Mouse (Mus musculus): Measurements from ENCODE around the gene Stk38l. TPM values are rescaled to one million over a fixed set of nuclear protein-coding genes. Genes with fewer than 3 reads are reported as not detected.
"Not testable (repeated sequence)": the region's sequence is repeated elsewhere in the genome, so short reads cannot be mapped to it uniquely, and the experiment has no call there.

Gene Stk38l
- polyA plus RNA-seq, 1 experiment = not detected

GRCm38 (mm10) chr6:146731031-146731430, 6.2 kb downstream of the Stk38l start:
- TF ChIP-seq CTCF (IDR thresholded peaks at IDR 0.05; ENCODE audit: insufficient read depth, low read depth, low read length) (no peak), POLR2A (IDR thresholded peaks at IDR 0.05; ENCODE audit: insufficient read depth, low read depth, low read length) (no peak)
- WGBS = 63% methylated on average over 1 of the region's 1 CpGs
- Histone ChIP-seq H3K4me1 (ENCODE audit: control insufficient read depth, insufficient read depth, low read length) (peaks cover 8% of the 10 kb centered on the region), H3K4me3 (ENCODE audit: insufficient read depth, low read depth, low read length) (no peak overlapping the region), H3K27ac (ENCODE audit: insufficient read depth, low read depth, low read length) (no peak overlapping the region)

- TF ChIP-seq CTCF (IDR thresholded peaks at IDR 0.05; ENCODE audit: insufficient read depth, low read depth, low read length) = no peak
- TF ChIP-seq POLR2A (IDR thresholded peaks at IDR 0.05; ENCODE audit: insufficient read depth, low read depth, low read length) = no peak
Measured at GRCm38 (mm10) chr6:146731692-146732091, 6.9 kb downstream of the Stk38l start.

DNA sequence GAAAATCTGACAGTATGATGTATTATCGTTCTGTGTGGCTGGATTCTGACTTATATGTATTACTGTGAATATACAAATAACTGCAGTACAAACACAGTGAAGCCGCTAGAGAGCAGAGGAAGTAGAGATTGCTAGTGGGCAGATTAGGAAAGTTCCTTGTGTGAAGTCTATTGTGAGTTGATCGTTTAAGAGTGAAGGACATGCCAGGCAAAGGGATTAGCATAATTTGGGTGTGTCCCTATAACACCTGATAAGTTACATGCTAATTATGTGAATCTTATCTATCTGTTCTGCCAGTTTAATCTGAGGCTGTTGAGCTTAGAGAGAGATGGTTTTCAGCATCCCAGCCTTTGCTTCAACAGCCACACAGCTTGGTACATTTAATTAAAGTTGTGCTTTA, 7.4 kb downstream of the Stk38l start:
- TF ChIP-seq POLR2A (IDR thresholded peaks at IDR 0.05; ENCODE audit: insufficient read depth, low read depth, low read length) = no peak
- TF ChIP-seq CTCF (IDR thresholded peaks at IDR 0.05; ENCODE audit: insufficient read depth, low read depth, low read length) = no peak
- Histone ChIP-seq H3K27ac (ENCODE audit: insufficient read depth, low read depth, low read length) (no peak overlapping the region), H3K4me1 (ENCODE audit: control insufficient read depth, insufficient read depth, low read length) (peaks cover 8% of the 10 kb centered on the region), H3K4me3 (ENCODE audit: insufficient read depth, low read depth, low read length) (no peak overlapping the region)
- 56% methylated on average over 3 of the region's 3 CpGs for WGBS

More at GRCm38 (mm10) chr6:146731692-146732091, 6.9 kb downstream of the Stk38l start:
- Histone ChIP-seq H3K27ac (ENCODE audit: insufficient read depth, low read depth, low read length) (no peak overlapping the region), H3K4me3 (ENCODE audit: insufficient read depth, low read depth, low read length) (no peak overlapping the region), H3K4me1 (ENCODE audit: control insufficient read depth, insufficient read depth, low read length) (peaks cover 8% of the 10 kb centered on the region)
- 21% methylated on average over 2 of the region's 2 CpGs for WGBS

GRCm38 (mm10) chr6:146732676-146733075, 7.9 kb downstream of the Stk38l start:
- Histone ChIP-seq H3K4me3 (ENCODE audit: insufficient read depth, low read depth, low read length) (no peak overlapping the region), H3K4me1 (ENCODE audit: control insufficient read depth, insufficient read depth, low read length) (peaks cover 10% of the 10 kb centered on the region), H3K27ac (ENCODE audit: insufficient read depth, low read depth, low read length) (no peak overlapping the region)
- WGBS = 15% methylated on average over 1 of the region's 1 CpGs
- TF ChIP-seq POLR2A (IDR thresholded peaks at IDR 0.05; ENCODE audit: insufficient read depth, low read depth, low read length) = no peak
- TF ChIP-seq CTCF (IDR thresholded peaks at IDR 0.05; ENCODE audit: insufficient read depth, low read depth, low read length) = no peak

DNA sequence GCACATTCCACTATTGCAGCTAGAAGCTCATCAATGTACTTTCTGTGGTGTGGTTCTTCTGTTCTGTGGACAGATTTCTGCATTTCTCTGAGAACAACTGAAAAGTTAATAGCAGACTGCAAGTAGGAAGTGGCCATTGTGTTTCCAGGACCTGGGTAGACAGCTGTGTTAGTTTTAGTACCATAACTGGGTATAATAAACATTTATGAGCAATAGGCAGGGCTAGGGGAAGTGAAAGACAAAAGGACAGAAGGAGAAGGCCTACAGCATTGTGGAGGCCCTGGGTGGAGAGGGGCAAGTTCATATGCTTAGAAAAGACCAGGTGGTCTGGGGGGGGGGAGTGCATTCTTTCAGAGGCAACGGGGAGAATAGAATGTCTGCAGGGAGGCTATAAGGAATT, 8.8 kb downstream of the Stk38l start:
- 33% methylated on average over 1 of the region's 1 CpGs for WGBS
- Histone ChIP-seq H3K4me1 (ENCODE audit: control insufficient read depth, insufficient read depth, low read length) (peaks cover 10% of the 10 kb centered on the region), H3K4me3 (ENCODE audit: insufficient read depth, low read depth, low read length) (no peak overlapping the region), H3K27ac (ENCODE audit: insufficient read depth, low read depth, low read length) (no peak overlapping the region)
- TF ChIP-seq CTCF (IDR thresholded peaks at IDR 0.05; ENCODE audit: insufficient read depth, low read depth, low read length) (no peak), POLR2A (IDR thresholded peaks at IDR 0.05; ENCODE audit: insufficient read depth, low read depth, low read length) (no peak)

- Histone ChIP-seq H3K4me1 (ENCODE audit: control insufficient read depth, insufficient read depth, low read length) (peaks cover 6% of the 10 kb centered on the region), H3K27ac (ENCODE audit: insufficient read depth, low read depth, low read length) (no peak overlapping the region), H3K4me3 (ENCODE audit: insufficient read depth, low read depth, low read length) (no peak overlapping the region)
- TF ChIP-seq POLR2A (IDR thresholded peaks at IDR 0.05; ENCODE audit: insufficient read depth, low read depth, low read length) = no peak
- no peak for TF ChIP-seq CTCF (IDR thresholded peaks at IDR 0.05; ENCODE audit: insufficient read depth, low read depth, low read length)
- WGBS = 55% methylated on average over 1 of the region's 1 CpGs
Measured at GRCm38 (mm10) chr6:146738889-146739288, 14.1 kb downstream of the Stk38l start.

DNA sequence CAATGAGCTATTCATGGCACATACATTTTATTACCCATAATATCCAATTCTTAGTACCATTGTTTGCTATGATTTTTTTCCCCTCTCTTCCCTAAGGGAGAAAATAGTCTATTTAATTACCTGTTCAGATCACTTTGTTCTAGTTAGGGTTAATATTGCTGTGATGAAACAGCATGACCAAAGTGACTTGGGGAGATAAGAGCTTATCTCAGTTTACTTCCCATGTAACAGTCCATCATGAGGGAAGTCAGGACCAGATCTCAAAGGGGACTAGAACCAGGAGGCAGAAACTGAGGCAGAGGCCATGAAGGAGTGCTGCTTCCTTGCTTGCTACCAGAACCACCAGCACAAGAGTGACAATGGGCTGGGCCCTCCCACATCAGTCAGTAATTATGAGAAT, 15.9 kb downstream of the Stk38l start:
- Histone ChIP-seq H3K4me1 (ENCODE audit: control insufficient read depth, insufficient read depth, low read length) (peaks cover 5% of the 10 kb centered on the region; the same call in 1 of the 2 replicates), H3K4me3 (ENCODE audit: insufficient read depth, low read depth, low read length) (no peak overlapping the region), H3K27ac (ENCODE audit: insufficient read depth, low read depth, low read length) (no peak overlapping the region)
- TF ChIP-seq POLR2A (IDR thresholded peaks at IDR 0.05; ENCODE audit: insufficient read depth, low read depth, low read length) (no peak), CTCF (IDR thresholded peaks at IDR 0.05; ENCODE audit: insufficient read depth, low read depth, low read length) (no peak)

DNA sequence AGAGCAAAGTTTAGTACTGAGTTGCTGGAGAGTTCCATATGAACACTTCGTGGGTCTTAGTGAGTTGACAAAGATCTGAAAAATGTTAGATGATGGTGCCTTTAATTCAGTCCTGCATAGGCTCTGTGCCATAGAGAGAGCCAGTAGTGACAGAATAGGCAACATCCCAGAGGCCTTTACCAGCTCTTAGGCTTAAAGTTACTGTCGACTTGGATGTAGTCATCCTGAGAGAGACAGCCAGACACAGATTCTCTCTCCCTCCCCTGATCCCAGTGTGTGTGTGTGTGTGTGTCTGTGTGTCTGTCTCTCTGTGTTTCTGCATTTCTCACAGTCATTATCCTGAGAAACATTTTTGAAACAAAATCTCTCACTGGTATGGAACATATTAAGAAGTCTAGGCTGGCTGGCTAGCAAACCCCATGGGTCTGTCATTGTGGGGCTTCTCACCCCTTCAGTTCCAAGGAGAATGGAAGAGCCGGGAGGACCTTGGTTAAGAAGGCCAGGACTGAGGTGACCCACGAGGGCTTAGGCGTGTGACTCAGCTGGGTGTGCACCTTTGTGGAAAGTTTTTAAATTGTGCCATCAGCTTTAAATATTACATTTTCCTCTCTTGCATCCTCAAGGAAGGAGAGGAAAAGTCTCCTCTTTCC, 17.3 kb downstream of the Stk38l start:
- WGBS = 78% methylated on average over 5 of the region's 5 CpGs
- no peak for TF ChIP-seq CTCF (IDR thresholded peaks at IDR 0.05; ENCODE audit: insufficient read depth, low read depth, low read length)
- no peak for TF ChIP-seq POLR2A (IDR thresholded peaks at IDR 0.05; ENCODE audit: insufficient read depth, low read depth, low read length)
- Histone ChIP-seq H3K27ac (ENCODE audit: insufficient read depth, low read depth, low read length) (no peak overlapping the region), H3K4me1 (ENCODE audit: control insufficient read depth, insufficient read depth, low read length) (peaks cover 4% of the 10 kb centered on the region; the same call in 1 of the 2 replicates), H3K4me3 (ENCODE audit: insufficient read depth, low read depth, low read length) (no peak overlapping the region)

DNA sequence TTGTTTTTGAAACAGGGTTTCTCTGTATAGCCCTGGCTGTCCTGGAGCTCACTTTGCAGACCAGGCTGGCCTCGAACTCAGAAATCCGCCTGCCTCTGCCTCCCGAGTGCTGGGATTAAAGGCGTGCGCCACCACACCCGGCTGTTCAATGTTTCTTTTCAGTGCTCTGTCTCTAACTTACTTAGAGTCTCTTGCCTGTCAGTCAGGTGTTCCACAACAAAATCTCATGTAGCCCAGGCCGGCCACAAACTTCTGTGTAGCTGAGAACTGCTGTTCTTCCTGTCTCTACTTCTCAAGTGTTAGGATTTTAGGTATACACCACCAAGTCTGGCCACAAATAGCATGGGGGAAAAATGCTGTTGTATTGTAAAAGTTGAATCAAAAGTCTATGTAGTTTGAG, 19.5 kb downstream of the Stk38l start:
- not testable (repeated sequence) for H3K27ac ChIP-seq (ENCODE audit: insufficient read depth, low read depth, low read length); H3K4me1 ChIP-seq (ENCODE audit: control insufficient read depth, insufficient read depth, low read length); H3K4me3 ChIP-seq (ENCODE audit: insufficient read depth, low read depth, low read length)
- WGBS = 97% methylated on average over 7 of the region's 7 CpGs

GRCm38 (mm10) chr6:146745180-146745579, 20.4 kb downstream of the Stk38l start:
- TF ChIP-seq POLR2A (IDR thresholded peaks at IDR 0.05; ENCODE audit: insufficient read depth, low read depth, low read length) = no peak
- no peak for TF ChIP-seq CTCF (IDR thresholded peaks at IDR 0.05; ENCODE audit: insufficient read depth, low read depth, low read length)
- H3K4me3 ChIP-seq (ENCODE audit: insufficient read depth, low read depth, low read length) = no peak overlapping the region
- no peak overlapping the region for H3K27ac ChIP-seq (ENCODE audit: insufficient read depth, low read depth, low read length)
- WGBS = 100% methylated on average over 1 of the region's 1 CpGs
- peaks cover 2% of the 10 kb centered on the region; the same call in 1 of the 2 replicates for H3K4me1 ChIP-seq (ENCODE audit: control insufficient read depth, insufficient read depth, low read length)

All from olfactory bulb, adult 2 months (tissue).